Mouse (Mus musculus) heart, postnatal 0 days (tissue): ENCODE measurements at regions not wholly inside any gene's neighbourhood (a gene's known extent, or its start where the extent isn't known, plus 50 kb on each side); places are given as distances from the start of the nearest gene placed in this dataset.

ENCODE experiments used
- ATAC-seq: fragments of 200-750 bp; cut with Nextera tagmentation; 2 replicates; pipeline ENCODE4 v1.8.0; 2017; ENCODE audit warnings: low read depth, moderate number of reproducible peaks, moderate library complexity; ENCODE audit not compliant: insufficient read depth
- DNase-seq: peaks from one replicate; pipeline ENCODE4 v3.0.0-alpha.2; 2016; ENCODE audit warnings: low spot score
- H3K27ac ChIP-seq: fragments of 300-500 bp; sonication (generic); 2 replicates; pipeline ENCODE4 v1.5.1; 2014; ENCODE audit warnings: low read depth, mild to moderate bottlenecking
- H3K27me3 ChIP-seq: fragments of 300-500 bp; sonication (generic); 2 replicates; pipeline ENCODE4 v1.6.1; 2014; ENCODE audit warnings: low read length, mixed read lengths; ENCODE audit not compliant: control insufficient read depth, insufficient read depth
- H3K36me3 ChIP-seq: fragments of 300-500 bp; sonication (generic); replicated peaks from 2 replicates; pipeline ENCODE4 v1.6.1; 2014; ENCODE audit warnings: low read length, mixed read lengths; ENCODE audit not compliant: control insufficient read depth, insufficient read depth
- H3K4me1 ChIP-seq: fragments of 300-500 bp; sonication (generic); 2 replicates; pipeline ENCODE4 v1.6.1; 2014; ENCODE audit warnings: antibody characterized with exemption; ENCODE audit not compliant: control insufficient read depth, insufficient read depth
- H3K4me2 ChIP-seq: fragments of 300-500 bp; sonication (generic); 2 replicates; pipeline ENCODE4 v1.6.1; 2014; ENCODE audit warnings: low read depth, mild to moderate bottlenecking, low read length, moderate library complexity
- H3K4me3 ChIP-seq: fragments of 300-500 bp; sonication (generic); 2 replicates; pipeline ENCODE4 v1.5.1; 2014; ENCODE audit warnings: low read depth, low read length
- H3K9ac ChIP-seq: fragments of 300-500 bp; sonication (generic); replicated peaks from 2 replicates; pipeline ENCODE4 v1.6.1; 2014; ENCODE audit warnings: low read depth, low read length, mixed read lengths
- H3K9me3 ChIP-seq: fragments of 300-500 bp; sonication (generic); replicated peaks from 2 replicates; pipeline ENCODE4 v1.6.1; 2016; ENCODE audit warnings: low read length; ENCODE audit not compliant: control insufficient read depth
- CTCF ChIP-seq: IDR thresholded peaks from 2 replicates; pipeline ENCODE4 v1.5.1; 2016; ENCODE audit warnings: antibody characterized with exemption, control low read depth, low read depth
- EP300 ChIP-seq: IDR thresholded peaks from 2 replicates; pipeline ENCODE4 v1.6.1; 2016; ENCODE audit warnings: antibody characterized with exemption, low read depth
- WGBS: fragments of 180-500 bp; shearing (Covaris S2); extraction: QIAGEN DNeasy Blood & Tissue Kit; methylation state at CpG from one replicate; pipeline ENCODE4 v1.1.7; 2014; 5-methylcytosine and 5-hydroxymethylcytosine counted together

DNA sequence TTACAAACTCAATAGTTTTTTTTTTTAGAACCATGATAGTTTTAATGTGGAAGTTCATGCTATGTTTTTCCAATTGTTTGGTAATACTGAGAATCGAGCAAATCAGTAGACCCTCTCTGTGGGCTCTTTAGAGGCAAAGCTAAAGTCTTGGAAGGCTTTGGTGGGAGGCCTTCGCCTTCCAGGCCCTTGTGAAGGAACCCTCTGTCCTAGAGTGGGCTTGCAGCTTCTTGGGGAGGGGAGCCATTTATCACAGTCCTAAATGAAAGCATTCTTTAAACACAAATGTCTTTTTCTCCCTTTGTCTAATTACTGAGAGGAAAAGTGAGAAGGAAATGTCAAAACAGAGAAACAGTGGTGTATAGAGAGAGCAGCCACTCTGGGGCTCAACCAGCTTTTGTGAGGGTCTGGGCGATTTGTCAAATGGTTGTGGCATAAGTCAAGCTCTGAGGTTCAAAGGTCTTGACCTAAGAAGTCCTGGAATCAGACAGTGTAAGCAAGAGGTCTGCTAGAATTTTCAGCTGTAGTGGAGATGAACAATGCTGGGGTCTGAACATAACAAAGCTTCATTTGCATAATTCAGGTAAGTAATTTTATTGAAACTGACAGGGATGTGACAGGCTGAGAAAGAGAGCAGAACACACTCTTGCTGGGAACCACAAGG, 736.6 kb upstream of the Nr2f1 start:
- no peak overlapping the region for H3K4me3 ChIP-seq
- no peaks in the 10 kb centered on the region for H3K36me3 ChIP-seq
- no peak overlapping the region for H3K9ac ChIP-seq
- TF ChIP-seq CTCF (no peak), EP300 (no peak)
- H3K4me1 ChIP-seq: no peaks in the 10 kb centered on the region
- no peak overlapping the region for H3K4me2 ChIP-seq
- DNase-seq (no peak), ATAC-seq (no peak)
- H3K27ac ChIP-seq: no peak overlapping the region
- WGBS: 59% methylated on average over 3 of the region's 3 CpGs
- no peaks in the 10 kb centered on the region for H3K9me3 ChIP-seq
- H3K27me3 ChIP-seq: no peaks in the 10 kb centered on the region

GRCm38 (mm10) chr13:78928347-78928746, 728.8 kb upstream of the Nr2f1 start:
- ATAC-seq (no peak), DNase-seq (no peak)
- no peaks in the 10 kb centered on the region for H3K4me1 ChIP-seq
- H3K4me3 ChIP-seq: no peak overlapping the region
- 79% methylated on average over 1 of the region's 1 CpGs for WGBS
- no peak overlapping the region for H3K27ac ChIP-seq
- H3K9me3 ChIP-seq: no peaks in the 10 kb centered on the region
- no peak for TF ChIP-seq EP300
- TF ChIP-seq CTCF: no peak
- no peaks in the 10 kb centered on the region for H3K27me3 ChIP-seq
- H3K36me3 ChIP-seq: no peaks in the 10 kb centered on the region
- no peak overlapping the region for H3K9ac ChIP-seq
- no peak overlapping the region for H3K4me2 ChIP-seq

DNA sequence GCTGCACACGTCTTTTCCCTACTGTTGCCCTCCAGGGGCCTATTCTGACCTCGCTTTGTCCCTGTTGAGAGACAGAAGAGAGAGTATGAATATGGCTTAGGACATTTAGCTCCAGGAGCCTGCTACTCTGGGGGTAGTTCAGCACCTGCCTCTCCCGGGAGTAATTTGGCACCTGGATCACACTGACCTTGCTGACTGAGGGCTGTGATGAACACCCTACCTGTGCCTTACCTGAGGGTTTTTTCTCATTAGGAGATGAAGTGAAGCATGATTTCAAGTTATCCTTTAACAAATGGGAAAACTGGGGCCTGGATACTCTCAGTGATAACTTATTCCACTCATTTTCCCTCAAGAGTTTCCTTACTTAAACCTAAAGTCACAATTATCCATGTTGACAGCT, 721.2 kb upstream of the Nr2f1 start:
- DNase-seq: no peak
- Histone ChIP-seq H3K27ac (no peak overlapping the region), H3K9ac (no peak overlapping the region), H3K4me1 (no peaks in the 10 kb centered on the region), H3K4me2 (no peak overlapping the region), H3K9me3 (no peaks in the 10 kb centered on the region), H3K36me3 (no peaks in the 10 kb centered on the region), H3K27me3 (no peaks in the 10 kb centered on the region), H3K4me3 (no peak overlapping the region)
- 63% methylated on average over 3 of the region's 3 CpGs for WGBS
- ATAC-seq: no peak
- TF ChIP-seq EP300 (no peak), CTCF (no peak)

GRCm38 (mm10) chr13:78909839-78910238, 710.3 kb upstream of the Nr2f1 start:
- no peak overlapping the region for H3K4me3 ChIP-seq
- no peak for ATAC-seq
- 25% methylated on average over 5 of the region's 5 CpGs for WGBS
- no peaks in the 10 kb centered on the region for H3K27me3 ChIP-seq
- H3K9ac ChIP-seq: no peak overlapping the region
- no peak overlapping the region for H3K27ac ChIP-seq
- H3K36me3 ChIP-seq: no peaks in the 10 kb centered on the region
- no peaks in the 10 kb centered on the region for H3K9me3 ChIP-seq
- TF ChIP-seq CTCF (no peak), EP300 (no peak)
- DNase-seq: no peak
- no peak overlapping the region for H3K4me2 ChIP-seq
- no peaks in the 10 kb centered on the region for H3K4me1 ChIP-seq

GRCm38 (mm10) chr13:78904102-78904501, 704.5 kb upstream of the Nr2f1 start:
- no peak overlapping the region for H3K9ac ChIP-seq
- no peak overlapping the region for H3K4me2 ChIP-seq
- no peaks in the 10 kb centered on the region for H3K36me3 ChIP-seq
- TF ChIP-seq EP300 (no peak), CTCF (no peak)
- no peak for DNase-seq
- H3K27me3 ChIP-seq: no peaks in the 10 kb centered on the region
- no peak for ATAC-seq
- H3K4me3 ChIP-seq: no peak overlapping the region
- H3K27ac ChIP-seq: no peak overlapping the region
- no peaks in the 10 kb centered on the region for H3K4me1 ChIP-seq
- no peaks in the 10 kb centered on the region for H3K9me3 ChIP-seq

DNA sequence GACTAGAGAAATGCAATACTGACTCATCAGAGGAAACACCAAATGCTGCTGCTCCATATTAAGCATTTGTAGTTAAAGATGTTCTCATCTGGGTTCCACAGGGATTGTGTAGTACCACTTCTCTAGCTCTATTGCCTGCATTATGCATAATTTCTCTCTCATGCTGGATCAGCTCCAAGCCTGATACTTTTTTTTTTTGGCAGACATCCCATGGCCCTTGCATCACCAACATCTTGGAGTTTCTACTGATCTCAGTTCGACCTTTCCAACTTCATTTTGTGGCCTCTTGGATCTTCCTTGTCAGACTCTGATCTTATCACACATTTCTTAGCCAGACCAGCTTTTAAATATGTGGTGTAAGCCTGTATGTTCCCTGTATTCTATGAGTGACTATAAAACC, 701.1 kb upstream of the Nr2f1 start:
- WGBS: 32% methylated on average over 1 of the region's 1 CpGs
- Histone ChIP-seq H3K4me3 (no peak overlapping the region), H3K27ac (no peak overlapping the region), H3K4me2 (no peak overlapping the region), H3K9ac (no peak overlapping the region), H3K36me3 (no peaks in the 10 kb centered on the region), H3K4me1 (no peaks in the 10 kb centered on the region), H3K27me3 (no peaks in the 10 kb centered on the region), H3K9me3 (no peaks in the 10 kb centered on the region)
- TF ChIP-seq CTCF (no peak), EP300 (no peak)
- no peak for DNase-seq
- no peak for ATAC-seq
